Mouse (Mus musculus) CH12.LX (cell line): ENCODE measurements around the gene Trp53inp2.

Experiments used
- BHLHE40 ChIP-seq: IDR thresholded peaks from 2 replicates; pipeline ENCODE4 v1.6.1; 2011; ENCODE audit warnings: mild to moderate bottlenecking, low read depth, low read length, improper control_type of control experiment
- CHD1 ChIP-seq: IDR thresholded peaks from 2 replicates; pipeline ENCODE4 v1.6.1; 2012; ENCODE audit warnings: low read depth, low read length, improper control_type of control experiment, inconsistent platforms
- CHD2 ChIP-seq: IDR thresholded peaks from 2 replicates; pipeline ENCODE4 v1.6.1; 2011; ENCODE audit warnings: low read length, improper control_type of control experiment
- CTCF ChIP-seq, 2 experiments: IDR thresholded peaks in 1 of 2; conservative IDR thresholded peaks in 1 of 2; 2 replicates each; pipeline ENCODE4 v1.5.1; 2011 to 2012; ENCODE audit warnings: low read depth in 2 of 2, low read length in 2 of 2, improper control_type of control experiment in 1 of 2, inconsistent platforms in 1 of 2, mild to moderate bottlenecking in 1 of 2, moderate library complexity in 1 of 2
- E2F4 ChIP-seq: IDR thresholded peaks from 2 replicates; pipeline ENCODE4 v1.6.1; 2011; ENCODE audit warnings: low read depth, low read length, improper control_type of control experiment; ENCODE audit not compliant: insufficient replicate concordance
- EP300 ChIP-seq: IDR thresholded peaks from 2 replicates; pipeline ENCODE4 v1.6.1; 2011; ENCODE audit warnings: low read length, improper control_type of control experiment
- JUND ChIP-seq: conservative IDR thresholded peaks from 2 replicates; pipeline ENCODE4 v1.6.1; 2011; ENCODE audit warnings: low read depth, low read length, improper control_type of control experiment
- KAT2A ChIP-seq: IDR thresholded peaks from 2 replicates; pipeline ENCODE4 v1.6.1; 2012; ENCODE audit warnings: low read length, improper control_type of control experiment, inconsistent platforms; ENCODE audit not compliant: insufficient replicate concordance
- MAX ChIP-seq: IDR thresholded peaks from 2 replicates; pipeline ENCODE4 v1.6.1; 2011; ENCODE audit warnings: low read length, improper control_type of control experiment
- NELFE ChIP-seq: IDR thresholded peaks from 2 replicates; pipeline ENCODE4 v1.6.1; 2011; ENCODE audit warnings: low read depth, low read length, improper control_type of control experiment
- POLR2A ChIP-seq: IDR thresholded peaks from 2 replicates; pipeline ENCODE4 v1.6.1; 2011; ENCODE audit warnings: low read depth, mild to moderate bottlenecking, improper control_type of control experiment, low read length
- POLR2AphosphoS2 ChIP-seq: IDR thresholded peaks from 2 replicates; pipeline ENCODE4 v1.6.1; 2011; ENCODE audit warnings: low read depth, low read length, improper control_type of control experiment
- USF1 ChIP-seq: IDR thresholded peaks from 2 replicates; pipeline ENCODE4 v1.6.1; 2014; ENCODE audit warnings: low read depth, mild to moderate bottlenecking, inconsistent platforms, low read length, improper control_type of control experiment
- ZC3H11A ChIP-seq: IDR thresholded peaks from 2 replicates; pipeline ENCODE4 v1.6.1; 2012; ENCODE audit warnings: low read depth, mild to moderate bottlenecking, inconsistent platforms, low read length, improper control_type of control experiment

DNA sequence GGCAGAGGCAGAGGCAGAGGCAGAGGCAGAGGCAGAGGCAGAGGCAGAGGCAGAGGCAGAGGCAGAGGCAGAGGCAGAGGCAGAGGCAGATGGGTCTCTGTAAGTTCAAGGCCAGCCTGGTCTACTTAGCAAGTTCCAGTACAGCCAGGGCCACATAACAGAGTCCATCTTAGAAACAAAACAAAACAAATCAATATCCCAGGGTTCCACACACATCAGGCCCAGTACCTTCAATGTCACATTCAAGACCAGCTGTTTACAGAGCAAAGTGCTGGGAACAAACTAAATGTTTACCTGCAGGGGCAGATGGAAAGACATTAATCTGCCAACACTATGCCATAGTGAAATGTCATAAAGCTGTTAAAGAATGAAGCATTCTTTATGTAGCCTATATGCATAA lies 6.3 kb upstream of the Trp53inp2 start:
- TF ChIP-seq MAX (no peak), CTCF (conservative IDR thresholded peaks at IDR 0.05 in 1 of 2, IDR thresholded peaks at IDR 0.05 in 1 of 2; ENCODE audit: low read depth in 2 of 2, low read length in 2 of 2) (no peak), CHD2 (no peak), POLR2A (no peak), NELFE (no peak), USF1 (no peak), EP300 (no peak), BHLHE40 (no peak), POLR2AphosphoS2 (no peak), JUND (no peak), ZC3H11A (no peak), CHD1 (no peak), E2F4 (no peak), KAT2A (no peak)
